Mouse (Mus musculus) brain, embryonic 14.5 days (tissue): ENCODE data around the gene Ipo5. TPM values are rescaled to one million over a fixed set of nuclear protein-coding genes. Genes with fewer than 3 reads are reported as not detected.

ENCODE experiments used
- DNase-seq: peaks from one replicate; pipeline ENCODE4 v3.0.0-alpha.2; 2011; ENCODE audit warnings: low read depth
- CTCF ChIP-seq: fragments of 200-500 bp; IDR thresholded peaks from 2 replicates; pipeline ENCODE4 v1.5.1; 2012; ENCODE audit warnings: inconsistent platforms, mild to moderate bottlenecking, moderate library complexity, borderline replicate concordance; ENCODE audit not compliant: insufficient read depth, insufficient read length; ENCODE audit errors: extremely low read depth
- POLR2A ChIP-seq: fragments of 200-500 bp; IDR thresholded peaks from 2 replicates; pipeline ENCODE4 v1.6.1; 2012; ENCODE audit warnings: mild to moderate bottlenecking, inconsistent platforms, borderline replicate concordance; ENCODE audit not compliant: poor library complexity, insufficient read depth, insufficient read length, severe bottlenecking; ENCODE audit errors: extremely low read depth
- polyA plus RNA-seq: library from polyadenylated mRNA; depleted of rRNA; stranded (reverse); fragments of >200 nt; gene quantifications from 2 replicates; pipeline ENCODE4 v1.2.3, GENCODE M21; 2012

Gene Ipo5
- polyA plus RNA-seq, 1 experiment = 80.2 TPM

DNA sequence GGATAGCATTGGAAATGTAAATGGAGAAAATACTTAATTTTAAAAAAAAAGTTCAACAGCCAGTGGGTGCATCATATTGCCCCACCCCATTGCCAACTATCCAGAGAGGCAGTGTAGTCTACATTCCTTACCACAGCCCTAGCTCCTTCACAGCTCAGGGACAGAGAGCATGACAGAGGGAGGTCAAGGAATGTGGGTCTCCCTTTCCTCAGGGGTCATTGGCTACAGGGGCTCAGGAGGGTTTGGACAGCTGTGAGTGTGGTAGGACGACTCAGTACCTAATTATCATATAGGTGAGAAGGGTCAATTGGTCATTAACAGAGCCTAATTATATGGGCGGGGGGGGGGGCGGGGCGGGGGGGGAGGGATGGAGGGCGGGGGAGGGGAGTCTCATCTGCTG lies 30.4 kb upstream of the Ipo5 start:
- TF ChIP-seq CTCF (no peak), POLR2A (no peak)
- no peak for DNase-seq

DNA sequence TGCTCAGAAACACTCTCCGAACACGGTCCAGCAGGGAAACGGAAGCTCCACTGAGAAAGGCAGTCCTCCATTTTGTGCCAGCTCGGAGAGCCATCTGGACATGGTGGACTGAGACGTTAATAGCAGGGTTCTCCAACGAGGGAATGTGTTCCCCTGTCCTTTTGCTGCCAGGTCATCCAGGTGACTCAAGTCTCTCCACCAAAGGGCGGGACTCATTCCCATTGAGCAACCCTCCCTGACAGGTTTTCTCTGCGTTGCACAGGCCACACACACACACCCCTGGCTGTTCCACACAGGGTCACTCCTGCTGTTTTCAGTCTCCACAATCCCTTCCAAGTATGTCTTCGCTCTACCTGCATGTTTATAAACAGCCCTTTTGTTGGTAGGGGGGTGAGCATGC lies 30.0 kb upstream of the Ipo5 start:
- TF ChIP-seq CTCF (no peak), POLR2A (no peak)
- DNase-seq = no peak

DNA sequence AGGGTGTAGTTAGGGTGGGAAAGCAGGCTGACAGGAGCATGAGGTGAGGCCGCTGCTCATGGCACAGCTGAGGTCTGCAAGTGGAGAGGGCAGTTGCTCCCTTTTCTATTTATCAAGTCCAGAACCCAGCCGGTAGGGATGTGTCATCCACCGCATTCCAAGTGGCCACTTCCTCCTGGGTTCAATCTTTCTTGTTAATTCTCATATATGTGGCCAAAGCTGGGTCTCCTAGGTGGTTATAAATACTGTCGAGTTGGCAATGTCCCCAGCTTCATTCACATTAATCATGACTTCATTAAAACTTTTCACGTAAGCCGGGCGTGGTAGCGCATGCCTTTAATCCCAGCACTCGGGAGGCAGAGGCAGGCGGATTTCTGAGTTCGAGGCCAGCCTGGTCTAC lies 22.3 kb upstream of the Ipo5 start:
- no peak for TF ChIP-seq CTCF
- TF ChIP-seq POLR2A = no peak
- DNase-seq = no peak

DNA sequence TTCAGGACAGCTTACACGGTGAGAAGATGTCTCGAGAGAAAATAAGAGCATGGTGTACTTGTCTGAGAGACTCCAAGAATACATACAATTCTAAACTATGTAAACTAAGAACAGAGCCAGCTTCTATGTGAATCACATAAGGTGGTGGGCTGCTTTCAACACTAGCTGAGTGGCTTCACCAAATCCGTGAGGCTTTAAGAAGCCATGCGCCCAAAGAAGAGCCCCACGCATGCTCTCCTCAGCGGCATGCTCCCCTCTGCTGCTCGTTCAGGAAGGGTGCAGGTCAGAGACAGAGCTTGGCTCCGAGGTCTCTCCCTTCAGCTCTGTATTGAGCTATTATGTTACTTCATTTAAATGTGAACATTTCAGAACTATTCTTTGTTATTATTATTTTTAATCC lies 18.7 kb upstream of the Ipo5 start:
- DNase-seq = no peak
- TF ChIP-seq CTCF = no peak
- TF ChIP-seq POLR2A = no peak

DNA sequence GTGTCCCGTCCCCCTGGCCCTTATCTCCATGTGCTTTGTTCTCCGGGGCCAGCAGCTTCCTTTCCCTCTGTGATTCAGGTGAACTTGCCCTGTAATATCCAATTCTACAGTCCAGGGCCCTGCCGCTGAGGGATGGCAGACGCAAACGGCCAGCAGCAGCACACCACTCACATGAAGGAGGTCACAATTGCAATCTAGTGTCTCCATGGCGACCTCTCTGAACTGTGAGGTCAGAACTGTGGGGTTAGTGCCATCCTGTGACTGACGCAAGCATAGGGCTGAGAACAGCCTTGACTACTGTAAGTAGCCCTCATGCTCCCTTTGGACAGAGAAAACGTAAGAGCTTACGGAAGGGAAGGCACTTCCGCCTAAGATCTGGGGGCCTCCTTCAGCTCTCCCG lies 14.4 kb upstream of the Ipo5 start:
- DNase-seq = no peak
- TF ChIP-seq CTCF = no peak
- TF ChIP-seq POLR2A = no peak

DNA sequence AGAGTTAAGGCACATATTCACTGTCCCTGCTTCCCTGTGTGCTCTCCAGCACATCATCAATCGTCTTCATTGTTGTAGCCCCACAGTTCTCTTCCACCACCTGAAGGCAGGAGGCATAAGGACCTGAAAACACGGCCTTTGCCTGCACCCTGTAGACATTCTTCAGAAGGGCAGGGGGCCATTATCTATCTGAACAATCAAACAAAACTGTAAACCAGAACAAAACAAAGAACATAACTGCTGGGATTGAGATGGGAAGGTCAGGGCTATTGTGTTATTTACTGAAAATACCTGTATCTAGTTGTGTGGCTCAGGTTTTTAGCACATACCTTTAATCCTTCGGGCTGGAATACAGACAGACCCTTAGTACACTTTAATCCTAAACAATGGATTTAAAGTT lies 12.1 kb upstream of the Ipo5 start:
- TF ChIP-seq CTCF (no peak), POLR2A (no peak)

DNA sequence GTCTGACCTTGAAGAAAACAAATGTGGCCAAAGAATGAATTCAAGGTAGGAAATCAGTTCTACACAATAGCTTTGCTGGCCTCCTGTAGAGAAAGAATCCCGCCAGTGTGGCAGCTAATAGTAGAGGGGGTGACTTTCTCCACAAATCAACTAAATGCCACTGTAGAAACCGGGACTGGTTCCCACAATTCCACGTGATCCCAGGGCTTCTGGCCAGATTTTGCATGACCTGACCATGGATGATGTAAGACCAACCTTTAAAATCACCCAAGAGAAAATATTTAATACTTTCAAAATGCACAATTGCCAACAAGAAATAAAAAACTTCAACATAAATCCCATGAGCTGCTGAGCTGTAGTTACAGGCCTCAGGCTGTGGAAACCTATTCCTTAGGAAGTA lies 1.6 kb upstream of the Ipo5 start:
- TF ChIP-seq POLR2A (no peak), CTCF (no peak)
- DNase-seq = peak; percentile 19

More for the DNA sequence above, 12.1 kb upstream of the Ipo5 start:
- DNase-seq = no peak

DNA sequence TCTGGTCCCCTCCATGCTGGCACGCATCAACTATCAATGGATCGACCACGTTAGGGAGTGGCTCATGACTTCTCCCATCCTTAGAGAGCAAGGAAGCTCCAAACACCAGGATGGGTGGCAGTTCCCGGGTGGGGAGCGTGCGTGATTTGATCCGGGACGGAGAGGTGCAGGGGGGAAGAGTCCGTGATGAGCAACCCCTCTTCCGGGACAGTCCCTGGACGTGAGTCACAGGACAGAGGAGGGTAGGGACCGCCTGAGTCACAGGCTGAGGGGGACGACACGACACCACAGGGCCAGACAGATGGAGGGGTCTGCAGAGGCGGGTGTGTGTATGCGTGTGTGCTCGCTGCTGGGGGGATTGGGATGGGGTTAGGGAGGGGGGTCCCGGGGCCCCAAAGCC lies 704 bp upstream of the Ipo5 start:
- DNase-seq = no peak
- no peak for TF ChIP-seq POLR2A
- TF ChIP-seq CTCF = no peak

DNA sequence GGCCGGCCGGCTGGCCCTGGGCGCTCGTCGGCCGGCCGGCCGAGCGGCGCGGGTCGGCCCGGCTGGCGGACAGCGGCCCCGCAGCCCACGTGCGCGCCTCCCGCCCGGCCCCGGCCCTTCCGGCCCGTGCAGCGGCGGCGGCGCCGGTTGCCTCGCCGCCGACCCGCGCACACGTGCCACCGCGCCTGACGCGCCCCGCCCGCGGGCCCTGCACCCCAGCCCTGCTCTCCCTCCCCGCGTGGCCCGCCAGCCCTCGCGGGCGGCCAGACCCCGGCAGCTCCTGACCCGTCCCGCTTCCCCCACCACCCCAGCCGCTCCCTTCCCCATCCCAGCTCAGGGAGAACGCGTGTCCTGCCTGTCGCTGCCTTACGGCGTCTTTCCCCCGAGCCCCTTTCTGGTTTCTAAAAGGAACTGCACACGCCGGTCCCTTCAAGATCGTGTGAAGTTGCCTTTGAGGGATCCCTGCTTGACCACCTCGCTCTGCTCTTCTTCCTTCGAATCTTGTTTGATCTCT lies 421 bp downstream of the Ipo5 start:
- TF ChIP-seq CTCF (no peak), POLR2A (no peak)
- peak; percentile 72 for DNase-seq

DNA sequence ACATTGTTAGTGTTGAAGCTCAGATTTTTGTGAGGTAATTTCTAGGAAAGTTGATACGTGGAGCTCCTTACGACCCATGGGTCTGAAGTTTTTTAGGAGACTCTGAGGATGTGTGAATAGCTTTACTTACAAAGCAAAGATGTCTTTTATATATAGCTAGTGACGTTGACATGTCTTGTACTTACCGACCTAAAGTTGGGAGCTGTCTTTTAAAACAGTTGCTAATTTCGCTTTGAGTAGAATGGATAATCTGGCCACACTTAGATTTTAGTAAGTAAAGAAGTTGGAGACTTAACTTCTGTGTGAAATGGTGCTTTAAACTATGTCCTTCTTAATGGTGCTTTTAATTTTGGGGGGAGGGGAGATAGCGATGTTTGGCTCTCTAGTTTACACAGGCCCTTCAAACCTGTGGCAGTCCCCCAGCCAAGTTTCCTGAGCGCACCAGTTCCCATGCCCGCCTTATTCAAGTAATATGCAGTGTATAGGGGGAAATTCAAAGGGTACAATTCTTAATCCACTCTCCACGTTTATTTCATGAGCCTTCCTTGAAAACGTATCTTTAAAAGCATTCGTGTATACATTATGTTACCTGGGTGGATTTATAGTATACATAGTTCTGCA lies 1.2 kb downstream of the Ipo5 start:
- TF ChIP-seq CTCF (no peak), POLR2A (no peak)
- peak; percentile 31 for DNase-seq

DNA sequence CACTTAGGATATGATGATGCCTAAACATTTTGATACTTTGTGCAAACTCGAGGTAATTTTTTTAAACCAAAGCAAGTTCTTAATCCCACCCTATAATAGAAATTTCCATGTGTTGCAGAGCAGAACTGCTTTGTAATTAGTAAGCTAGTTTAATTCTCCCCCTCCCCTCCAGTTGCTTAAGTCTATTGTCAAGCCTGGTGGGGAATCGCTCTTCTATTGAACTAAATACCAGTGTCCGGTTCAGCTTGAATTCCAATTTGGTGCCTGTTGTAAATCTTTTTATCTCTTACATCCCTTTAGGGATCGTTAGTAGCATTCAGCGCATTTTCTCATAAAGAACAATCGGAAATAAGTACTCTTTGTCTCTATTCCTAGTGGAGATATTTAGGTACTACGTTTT lies 1.9 kb downstream of the Ipo5 start:
- DNase-seq = peak; percentile 47
- no peak for TF ChIP-seq POLR2A
- TF ChIP-seq CTCF = no peak

DNA sequence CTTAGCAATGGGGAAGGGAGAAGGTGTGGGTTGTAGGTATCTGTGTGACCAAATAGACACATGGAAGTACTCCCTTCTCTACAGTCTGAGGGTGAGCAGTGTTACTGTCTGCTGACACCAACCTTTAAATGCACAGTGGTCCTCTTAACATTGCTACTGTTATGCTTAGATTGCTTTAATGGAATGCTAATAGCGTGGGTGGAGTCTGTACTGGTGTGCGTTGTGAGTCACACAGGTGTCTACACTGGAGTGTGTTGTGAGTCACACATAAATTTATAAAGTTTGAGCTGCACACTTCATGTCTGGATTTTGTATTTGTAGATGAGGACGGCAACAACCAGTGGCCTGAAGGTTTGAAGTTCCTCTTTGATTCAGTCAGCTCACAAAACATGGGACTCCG lies 10.8 kb downstream of the Ipo5 start:
- no peak for DNase-seq
- TF ChIP-seq CTCF = no peak
- no peak for TF ChIP-seq POLR2A
